Mouse (Mus musculus): ENCODE measurements around the gene Rbmx2. TPM values are rescaled to one million over a fixed set of nuclear protein-coding genes. Genes with fewer than 3 reads are reported as not detected.

The Rbmx2 gene
- polyA plus RNA-seq (2015; fragmentation: Nextera tagmentation; extraction: Ambion mirVana), result 27.9 and 29.1 TPM in 2 replicates

GRCm38 (mm10) chrX:48694864-48695371 lies at the start of gene Rbmx2:
Rbmx2 (plus strand) TSS chrX:48695004.
- H3K36me3 ChIP-seq, result peaks cover 6% of the 10 kb centered on the region
- H3K4me1 ChIP-seq, result peaks cover 10% of the 10 kb centered on the region
- H3K27ac ChIP-seq, result no peak within 1 kb of the TSS
- H3K27me3 ChIP-seq, result no peaks in the 10 kb centered on the region
- H3K9me3 ChIP-seq, result no peaks in the 10 kb centered on the region
- ATAC-seq (ENCODE audit: low FRiP score, low read depth), result peak; percentile 98
- 14% methylated on average over 40 of the region's 42 CpGs for WGBS
- H3K4me3 ChIP-seq, result peak within 1 kb of the TSS; percentile 59
- peak within 1 kb of the TSS; percentile 66 for H3K4me2 ChIP-seq (replicated peaks)
- peak within 1 kb of the TSS; percentile 67 for H3K9ac ChIP-seq

GRCm38 (mm10) chrX:48666807-48667206 lies 28.0 kb upstream of the Rbmx2 start:
- no peaks in the 10 kb centered on the region for H3K27me3 ChIP-seq
- no peak overlapping the region for H3K27ac ChIP-seq
- no peaks in the 10 kb centered on the region for H3K4me1 ChIP-seq
- H3K4me2 ChIP-seq (replicated peaks), result no peak overlapping the region
- no peaks in the 10 kb centered on the region for H3K36me3 ChIP-seq
- 22% methylated on average over 6 of the region's 6 CpGs for WGBS
- ATAC-seq (ENCODE audit: low FRiP score, low read depth), result no peak
- no peaks in the 10 kb centered on the region for H3K9me3 ChIP-seq
- H3K4me3 ChIP-seq, result no peak overlapping the region
- no peak overlapping the region for H3K9ac ChIP-seq

DNA sequence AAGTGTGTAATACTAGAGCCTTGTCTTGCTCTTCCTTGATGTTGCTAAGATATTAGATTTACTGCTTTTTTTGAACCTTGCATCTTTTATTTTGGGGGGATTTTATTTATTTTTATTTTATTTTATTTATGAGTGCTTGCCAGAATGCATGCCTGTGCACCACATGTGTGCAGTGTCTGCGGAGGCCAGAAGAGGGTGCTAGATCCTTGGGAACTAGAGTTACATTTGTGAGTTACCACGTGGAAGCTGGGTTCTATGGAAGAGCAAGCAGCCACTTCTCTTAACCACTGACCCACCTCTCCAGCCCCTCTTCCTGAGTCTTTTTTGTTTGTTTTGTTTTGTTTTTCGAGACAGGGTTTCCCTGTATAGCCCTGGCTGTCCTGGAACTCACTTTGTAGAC lies 25.2 kb upstream of the Rbmx2 start:
- no peak overlapping the region for H3K4me2 ChIP-seq (replicated peaks)
- no peak for ATAC-seq (ENCODE audit: low FRiP score, low read depth)
- no peaks in the 10 kb centered on the region for H3K4me1 ChIP-seq
- no peak overlapping the region for H3K27ac ChIP-seq
- no peak overlapping the region for H3K4me3 ChIP-seq
- H3K36me3 ChIP-seq, result no peaks in the 10 kb centered on the region
- WGBS, result 67% methylated on average over 3 of the region's 3 CpGs
- no peaks in the 10 kb centered on the region for H3K9me3 ChIP-seq
- H3K9ac ChIP-seq, result no peak overlapping the region
- H3K27me3 ChIP-seq, result no peaks in the 10 kb centered on the region

GRCm38 (mm10) chrX:48671714-48672113 lies 23.1 kb upstream of the Rbmx2 start:
- no peaks in the 10 kb centered on the region for H3K27me3 ChIP-seq
- H3K4me2 ChIP-seq (replicated peaks), result no peak overlapping the region
- H3K27ac ChIP-seq, result no peak overlapping the region
- H3K36me3 ChIP-seq, result no peaks in the 10 kb centered on the region
- H3K9ac ChIP-seq, result no peak overlapping the region
- no peaks in the 10 kb centered on the region for H3K9me3 ChIP-seq
- no peaks in the 10 kb centered on the region for H3K4me1 ChIP-seq
- 68% methylated on average over 3 of the region's 3 CpGs for WGBS
- ATAC-seq (ENCODE audit: low FRiP score, low read depth), result no peak
- no peak overlapping the region for H3K4me3 ChIP-seq

DNA sequence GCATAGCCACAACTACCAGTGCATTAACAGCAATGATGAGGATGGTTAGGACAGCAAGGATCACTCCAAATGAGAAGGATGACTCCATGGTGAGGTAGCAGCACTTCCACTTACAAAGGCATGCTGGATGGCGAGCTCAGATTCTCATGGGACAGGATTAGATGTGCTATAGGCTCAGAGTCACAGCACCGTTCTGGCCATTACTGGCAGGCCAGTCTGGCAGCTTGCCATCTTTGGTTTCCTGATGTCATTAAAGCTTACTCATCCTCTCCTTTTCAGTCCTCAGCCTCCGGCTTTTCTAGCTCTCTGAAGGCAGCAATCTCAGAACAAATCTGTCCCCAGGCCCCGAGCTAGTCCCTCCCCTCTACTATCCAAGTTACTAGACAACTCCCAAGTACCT lies 20.6 kb upstream of the Rbmx2 start, which contains the start of gene Gpr119:
Gene Gpr119, minus strand, starts transcription at position 308 of the 400 bp plus-strand sequence.
- no peak within 1 kb of the TSS for H3K9ac ChIP-seq
- H3K27me3 ChIP-seq, result no peaks in the 10 kb centered on the region
- 69% methylated on average over 4 of the region's 4 CpGs for WGBS
- H3K4me1 ChIP-seq, result no peaks in the 10 kb centered on the region
- no peak within 1 kb of the TSS for H3K27ac ChIP-seq
- H3K4me2 ChIP-seq (replicated peaks), result no peak within 1 kb of the TSS
- no peak within 1 kb of the TSS for H3K4me3 ChIP-seq
- no peaks in the 10 kb centered on the region for H3K36me3 ChIP-seq
- no peak for ATAC-seq (ENCODE audit: low FRiP score, low read depth)
- no peaks in the 10 kb centered on the region for H3K9me3 ChIP-seq

DNA sequence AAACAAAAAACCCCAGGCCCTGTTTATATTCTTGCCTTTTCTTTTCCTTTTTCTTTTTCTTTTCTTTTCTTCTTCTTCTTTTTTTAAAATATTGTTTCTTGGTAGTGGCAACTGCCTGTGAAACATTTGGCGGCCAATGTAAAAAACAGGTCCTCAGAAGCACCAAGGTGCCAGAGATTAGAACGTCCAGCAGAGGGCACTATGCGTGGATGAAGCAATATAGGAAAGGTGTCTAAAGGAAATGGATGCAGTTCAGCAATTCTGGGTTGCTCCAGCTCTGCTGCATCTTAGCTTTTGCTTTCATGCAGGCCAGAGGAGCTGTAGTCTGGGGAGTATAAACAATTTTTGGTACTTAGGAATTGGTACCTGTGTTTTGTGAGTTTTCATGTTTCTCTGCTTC lies 11.4 kb upstream of the Rbmx2 start:
- Histone ChIP-seq H3K36me3 (no peaks in the 10 kb centered on the region), H3K9me3 (no peaks in the 10 kb centered on the region), H3K27me3 (no peaks in the 10 kb centered on the region), H3K4me1 (no peaks in the 10 kb centered on the region), H3K27ac (no peak overlapping the region), H3K4me2 (replicated peaks) (no peak overlapping the region), H3K9ac (no peak overlapping the region), H3K4me3 (no peak overlapping the region)
- no peak for ATAC-seq (ENCODE audit: low FRiP score, low read depth)
- WGBS, result 19% methylated on average over 3 of the region's 3 CpGs

DNA sequence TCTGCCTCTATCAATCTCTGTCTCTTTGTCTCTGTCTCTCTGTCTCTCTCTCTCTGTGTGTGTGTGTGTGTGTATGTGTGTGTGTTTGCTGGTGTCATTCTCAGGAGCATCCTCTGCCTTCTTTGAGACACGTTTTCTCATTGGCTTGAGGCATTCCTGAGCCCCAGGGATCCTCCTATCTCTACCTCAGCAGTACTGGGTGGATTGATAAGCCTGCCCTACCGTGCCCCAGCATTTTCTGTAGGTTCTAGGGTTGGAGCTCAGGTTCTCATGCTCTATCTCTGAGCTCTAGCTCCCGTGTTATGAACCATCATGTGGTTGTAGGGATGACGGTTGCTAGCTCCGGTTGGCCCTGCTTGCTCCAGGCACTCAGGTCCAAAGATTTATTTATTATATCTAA lies 10.9 kb upstream of the Rbmx2 start:
- WGBS, result 79% methylated on average over 5 of the region's 5 CpGs
- no peak overlapping the region for H3K9ac ChIP-seq
- ATAC-seq (ENCODE audit: low FRiP score, low read depth), result no peak

DNA sequence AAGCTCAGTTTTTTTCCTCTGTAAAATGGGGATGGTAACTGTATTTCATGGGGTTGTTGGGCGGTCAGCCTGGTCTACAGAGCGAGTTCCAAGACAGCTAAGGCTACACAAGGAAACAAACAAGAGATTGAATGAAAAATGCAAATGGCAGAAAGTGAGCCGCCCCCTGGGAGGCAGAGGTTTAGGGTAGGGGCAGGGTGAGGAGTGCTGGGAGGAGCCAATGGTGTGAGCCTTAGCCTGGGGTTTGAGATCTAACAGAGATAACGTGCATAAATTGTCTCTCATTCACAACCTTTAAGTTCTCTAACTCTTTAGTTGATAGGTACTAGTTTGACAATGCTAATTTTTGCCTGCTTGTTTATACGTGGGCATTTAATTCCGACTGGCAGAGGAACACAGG lies 344 bp upstream of the Rbmx2 start:
- Histone ChIP-seq H3K4me1 (peaks cover 10% of the 10 kb centered on the region), H3K4me3 (peak overlapping the region; percentile 59), H3K36me3 (peaks cover 6% of the 10 kb centered on the region), H3K27me3 (no peaks in the 10 kb centered on the region), H3K4me2 (replicated peaks) (peak overlapping the region; percentile 59), H3K27ac (no peak overlapping the region), H3K9me3 (no peaks in the 10 kb centered on the region), H3K9ac (no peak overlapping the region)
- peak; percentile 86 for ATAC-seq (ENCODE audit: low FRiP score, low read depth)
- 23% methylated on average over 6 of the region's 6 CpGs for WGBS

More for the DNA sequence above, 10.9 kb upstream of the Rbmx2 start:
- no peak overlapping the region for H3K4me3 ChIP-seq
- H3K36me3 ChIP-seq, result no peaks in the 10 kb centered on the region
- H3K4me1 ChIP-seq, result no peaks in the 10 kb centered on the region
- no peaks in the 10 kb centered on the region for H3K27me3 ChIP-seq
- H3K27ac ChIP-seq, result no peak overlapping the region
- H3K4me2 ChIP-seq (replicated peaks), result no peak overlapping the region
- H3K9me3 ChIP-seq, result no peaks in the 10 kb centered on the region

DNA sequence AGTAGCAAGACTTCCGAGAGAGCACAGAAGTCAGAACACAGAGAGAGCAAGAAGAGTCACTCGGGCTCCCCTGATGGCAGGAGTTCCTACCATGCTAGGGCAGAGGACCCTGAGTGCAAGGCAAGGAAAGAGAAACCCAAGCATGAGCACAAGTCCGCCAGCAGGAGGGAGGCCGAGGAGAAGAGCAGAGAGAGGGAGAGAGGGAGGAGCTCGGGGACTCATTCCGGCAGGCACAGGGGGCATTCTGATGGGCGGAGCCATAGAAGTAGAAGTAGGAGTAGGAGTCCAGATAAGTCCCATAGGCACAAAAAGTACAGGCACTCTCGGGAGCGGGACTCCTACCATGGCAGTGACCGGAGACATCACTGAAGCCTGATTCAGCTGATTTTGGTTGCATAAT lies 14.9 kb downstream of the Rbmx2 start:
- 91% methylated on average over 10 of the region's 10 CpGs for WGBS
- H3K9ac ChIP-seq, result no peak overlapping the region
- no peak overlapping the region for H3K27ac ChIP-seq
- no peak overlapping the region for H3K4me3 ChIP-seq
- no peak overlapping the region for H3K4me2 ChIP-seq (replicated peaks)
- no peaks in the 10 kb centered on the region for H3K9me3 ChIP-seq
- ATAC-seq (ENCODE audit: low FRiP score, low read depth), result no peak
- H3K36me3 ChIP-seq, result peaks cover 20% of the 10 kb centered on the region
- no peaks in the 10 kb centered on the region for H3K27me3 ChIP-seq
- no peaks in the 10 kb centered on the region for H3K4me1 ChIP-seq

GRCm38 (mm10) chrX:48712846-48713245 lies 18.0 kb downstream of the Rbmx2 start:
- Histone ChIP-seq H3K4me2 (replicated peaks) (no peak overlapping the region), H3K9me3 (no peaks in the 10 kb centered on the region), H3K27ac (no peak overlapping the region), H3K4me1 (no peaks in the 10 kb centered on the region), H3K4me3 (no peak overlapping the region), H3K27me3 (no peaks in the 10 kb centered on the region), H3K9ac (no peak overlapping the region), H3K36me3 (peaks cover 20% of the 10 kb centered on the region)
- 85% methylated on average over 8 of the region's 8 CpGs for WGBS
- no peak for ATAC-seq (ENCODE audit: low FRiP score, low read depth)

DNA sequence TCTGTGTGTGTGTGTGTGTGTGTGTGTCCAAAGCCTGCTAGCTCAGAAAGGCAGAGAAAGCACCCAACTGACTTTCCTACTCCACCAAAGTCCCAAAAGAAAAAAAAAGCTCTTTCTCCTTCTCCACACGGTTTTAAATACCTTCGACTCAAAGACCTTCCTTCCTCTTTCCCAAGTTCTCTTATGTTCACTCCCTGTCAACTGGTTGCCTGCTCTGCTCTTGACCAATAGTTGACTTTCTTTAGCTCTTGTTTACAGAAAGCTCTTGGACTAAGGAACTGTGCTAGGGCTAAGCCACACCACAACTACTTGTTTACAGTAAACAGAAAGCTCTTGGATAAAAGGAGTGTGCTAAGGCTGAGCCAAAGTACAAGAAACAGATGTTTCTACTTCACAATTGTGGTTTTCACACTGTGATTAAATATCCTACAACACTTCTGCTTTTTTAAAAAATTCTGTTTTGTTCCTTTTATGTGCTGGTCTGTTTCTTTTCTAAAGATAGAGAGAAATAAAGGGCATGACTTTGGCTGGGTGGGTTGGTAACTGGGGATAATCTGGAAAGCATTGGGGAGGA lies 60.0 kb downstream of the Rbmx2 start:
- H3K9ac ChIP-seq, result no peak overlapping the region
- no peak overlapping the region for H3K4me2 ChIP-seq (replicated peaks)
- no peaks in the 10 kb centered on the region for H3K4me1 ChIP-seq
- no peak overlapping the region for H3K27ac ChIP-seq
- H3K27me3 ChIP-seq, result no peaks in the 10 kb centered on the region
- H3K36me3 ChIP-seq, result no peaks in the 10 kb centered on the region
- no peak for ATAC-seq (ENCODE audit: low FRiP score, low read depth)
- no peaks in the 10 kb centered on the region for H3K9me3 ChIP-seq
- WGBS, result 77% methylated on average over 2 of the region's 2 CpGs
- H3K4me3 ChIP-seq, result no peak overlapping the region
